Mouse (Mus musculus): ENCODE measurements at regions not wholly inside any gene's neighbourhood (a gene's known extent, or its start where the extent isn't known, plus 50 kb on each side); places are given as distances from the start of the nearest gene placed in this dataset.

GRCm38 (mm10) chr4:70743425-70743824 lies 208.6 kb upstream of the Megf9 start:
- Histone ChIP-seq H3K4me1 (ENCODE audit: control insufficient read depth, low read depth, low read length) (no peaks in the 10 kb centered on the region), H3K27ac (ENCODE audit: low read length) (no peak overlapping the region), H3K27me3 (ENCODE audit: control insufficient read depth, insufficient read depth, low read depth, low read length) (no peaks in the 10 kb centered on the region), H3K9ac (ENCODE audit: low read depth, low read length) (no peak overlapping the region), H3K9me3 (replicated peaks; ENCODE audit: control insufficient read depth, low read length) (no peaks in the 10 kb centered on the region), H3K4me2 (ENCODE audit: low read depth, low read length) (no peak overlapping the region), H3K36me3 (ENCODE audit: control insufficient read depth, insufficient read depth) (no peaks in the 10 kb centered on the region), H3K4me3 (ENCODE audit: low read depth, low read length) (no peak overlapping the region)
- no peak for ATAC-seq (ENCODE audit: low read depth)
- WGBS (ENCODE audit: insufficient replicate concordance), result 48% methylated on average over 1 of the region's 1 CpGs

GRCm38 (mm10) chr4:70742002-70742401 lies 207.2 kb upstream of the Megf9 start:
- H3K27me3 ChIP-seq (ENCODE audit: control insufficient read depth, insufficient read depth, low read depth, low read length), result no peaks in the 10 kb centered on the region
- ATAC-seq (ENCODE audit: low read depth), result no peak
- H3K36me3 ChIP-seq (ENCODE audit: control insufficient read depth, insufficient read depth), result no peaks in the 10 kb centered on the region
- H3K27ac ChIP-seq (ENCODE audit: low read length), result no peak overlapping the region
- 89% methylated on average over 1 of the region's 1 CpGs for WGBS (ENCODE audit: insufficient replicate concordance)
- H3K4me1 ChIP-seq (ENCODE audit: control insufficient read depth, low read depth, low read length), result no peaks in the 10 kb centered on the region
- H3K9ac ChIP-seq (ENCODE audit: low read depth, low read length), result no peak overlapping the region
- H3K4me3 ChIP-seq (ENCODE audit: low read depth, low read length), result no peak overlapping the region
- no peaks in the 10 kb centered on the region for H3K9me3 ChIP-seq (replicated peaks; ENCODE audit: control insufficient read depth, low read length)
- H3K4me2 ChIP-seq (ENCODE audit: low read depth, low read length), result no peak overlapping the region

GRCm38 (mm10) chr4:70741121-70741520 lies 206.3 kb upstream of the Megf9 start:
- H3K27ac ChIP-seq (ENCODE audit: low read length), result no peak overlapping the region
- H3K36me3 ChIP-seq (ENCODE audit: control insufficient read depth, insufficient read depth), result no peaks in the 10 kb centered on the region
- no peak for ATAC-seq (ENCODE audit: low read depth)
- no peaks in the 10 kb centered on the region for H3K4me1 ChIP-seq (ENCODE audit: control insufficient read depth, low read depth, low read length)
- H3K9me3 ChIP-seq (replicated peaks; ENCODE audit: control insufficient read depth, low read length), result no peaks in the 10 kb centered on the region
- no peak overlapping the region for H3K9ac ChIP-seq (ENCODE audit: low read depth, low read length)
- H3K27me3 ChIP-seq (ENCODE audit: control insufficient read depth, insufficient read depth, low read depth, low read length), result no peaks in the 10 kb centered on the region
- WGBS (ENCODE audit: insufficient replicate concordance), result 32% methylated on average over 4 of the region's 4 CpGs
- no peak overlapping the region for H3K4me2 ChIP-seq (ENCODE audit: low read depth, low read length)
- no peak overlapping the region for H3K4me3 ChIP-seq (ENCODE audit: low read depth, low read length)

- no peak for ATAC-seq (ENCODE audit: low read depth)
- Histone ChIP-seq H3K4me2 (ENCODE audit: low read depth, low read length) (no peak overlapping the region), H3K27me3 (ENCODE audit: control insufficient read depth, insufficient read depth, low read depth, low read length) (no peaks in the 10 kb centered on the region), H3K4me3 (ENCODE audit: low read depth, low read length) (no peak overlapping the region), H3K27ac (ENCODE audit: low read length) (no peak overlapping the region), H3K36me3 (ENCODE audit: control insufficient read depth, insufficient read depth) (no peaks in the 10 kb centered on the region), H3K9me3 (replicated peaks; ENCODE audit: control insufficient read depth, low read length) (no peaks in the 10 kb centered on the region), H3K4me1 (ENCODE audit: control insufficient read depth, low read depth, low read length) (no peaks in the 10 kb centered on the region), H3K9ac (ENCODE audit: low read depth, low read length) (no peak overlapping the region)
- 43% methylated on average over 2 of the region's 2 CpGs for WGBS (ENCODE audit: insufficient replicate concordance)
Measured at GRCm38 (mm10) chr4:70709126-70709689, 174.4 kb upstream of the Megf9 start.

GRCm38 (mm10) chr4:70705128-70705752 lies 170.4 kb upstream of the Megf9 start:
- Histone ChIP-seq H3K27me3 (ENCODE audit: control insufficient read depth, insufficient read depth, low read depth, low read length) (no peaks in the 10 kb centered on the region), H3K9me3 (replicated peaks; ENCODE audit: control insufficient read depth, low read length) (no peaks in the 10 kb centered on the region), H3K27ac (ENCODE audit: low read length) (no peak overlapping the region), H3K36me3 (ENCODE audit: control insufficient read depth, insufficient read depth) (no peaks in the 10 kb centered on the region), H3K4me1 (ENCODE audit: control insufficient read depth, low read depth, low read length) (no peaks in the 10 kb centered on the region), H3K4me3 (ENCODE audit: low read depth, low read length) (no peak overlapping the region), H3K4me2 (ENCODE audit: low read depth, low read length) (no peak overlapping the region), H3K9ac (ENCODE audit: low read depth, low read length) (no peak overlapping the region)
- 37% methylated on average over 3 of the region's 3 CpGs for WGBS (ENCODE audit: insufficient replicate concordance)
- no peak for ATAC-seq (ENCODE audit: low read depth)

GRCm38 (mm10) chr4:70700894-70701293 lies 166.1 kb upstream of the Megf9 start:
- Histone ChIP-seq H3K9me3 (replicated peaks; ENCODE audit: control insufficient read depth, low read length) (no peaks in the 10 kb centered on the region), H3K4me1 (ENCODE audit: control insufficient read depth, low read depth, low read length) (no peaks in the 10 kb centered on the region), H3K4me3 (ENCODE audit: low read depth, low read length) (no peak overlapping the region), H3K9ac (ENCODE audit: low read depth, low read length) (no peak overlapping the region), H3K4me2 (ENCODE audit: low read depth, low read length) (no peak overlapping the region), H3K27ac (ENCODE audit: low read length) (no peak overlapping the region), H3K27me3 (ENCODE audit: control insufficient read depth, insufficient read depth, low read depth, low read length) (no peaks in the 10 kb centered on the region), H3K36me3 (ENCODE audit: control insufficient read depth, insufficient read depth) (no peaks in the 10 kb centered on the region)
- WGBS (ENCODE audit: insufficient replicate concordance), result 71% methylated on average over 1 of the region's 1 CpGs
- ATAC-seq (ENCODE audit: low read depth), result no peak

GRCm38 (mm10) chr4:70664181-70664580 lies 129.4 kb upstream of the Megf9 start:
- H3K36me3 ChIP-seq (ENCODE audit: control insufficient read depth, insufficient read depth), result no peaks in the 10 kb centered on the region
- H3K4me3 ChIP-seq (ENCODE audit: low read depth, low read length), result no peak overlapping the region
- 53% methylated on average over 1 of the region's 1 CpGs for WGBS (ENCODE audit: insufficient replicate concordance)
- H3K4me1 ChIP-seq (ENCODE audit: control insufficient read depth, low read depth, low read length), result no peaks in the 10 kb centered on the region
- no peak for ATAC-seq (ENCODE audit: low read depth)
- no peaks in the 10 kb centered on the region for H3K9me3 ChIP-seq (replicated peaks; ENCODE audit: control insufficient read depth, low read length)
- no peak overlapping the region for H3K4me2 ChIP-seq (ENCODE audit: low read depth, low read length)
- no peak overlapping the region for H3K9ac ChIP-seq (ENCODE audit: low read depth, low read length)
- H3K27ac ChIP-seq (ENCODE audit: low read length), result no peak overlapping the region
- H3K27me3 ChIP-seq (ENCODE audit: control insufficient read depth, insufficient read depth, low read depth, low read length), result no peaks in the 10 kb centered on the region

- H3K27me3 ChIP-seq (ENCODE audit: control insufficient read depth, insufficient read depth, low read depth, low read length), result no peaks in the 10 kb centered on the region
- WGBS (ENCODE audit: insufficient replicate concordance), result 31% methylated on average over 2 of the region's 2 CpGs
- H3K4me3 ChIP-seq (ENCODE audit: low read depth, low read length), result no peak overlapping the region
- H3K4me1 ChIP-seq (ENCODE audit: control insufficient read depth, low read depth, low read length), result no peaks in the 10 kb centered on the region
- ATAC-seq (ENCODE audit: low read depth), result no peak
- no peak overlapping the region for H3K9ac ChIP-seq (ENCODE audit: low read depth, low read length)
- H3K27ac ChIP-seq (ENCODE audit: low read length), result no peak overlapping the region
- no peaks in the 10 kb centered on the region for H3K9me3 ChIP-seq (replicated peaks; ENCODE audit: control insufficient read depth, low read length)
- H3K36me3 ChIP-seq (ENCODE audit: control insufficient read depth, insufficient read depth), result no peaks in the 10 kb centered on the region
- H3K4me2 ChIP-seq (ENCODE audit: low read depth, low read length), result no peak overlapping the region
Measured at GRCm38 (mm10) chr4:70621431-70621837, 86.6 kb upstream of the Megf9 start.

- no peak for ATAC-seq (ENCODE audit: low read depth)
- no peaks in the 10 kb centered on the region for H3K9me3 ChIP-seq (replicated peaks; ENCODE audit: control insufficient read depth, low read length)
- no peaks in the 10 kb centered on the region for H3K36me3 ChIP-seq (ENCODE audit: control insufficient read depth, insufficient read depth)
- no peaks in the 10 kb centered on the region for H3K4me1 ChIP-seq (ENCODE audit: control insufficient read depth, low read depth, low read length)
- no peak overlapping the region for H3K27ac ChIP-seq (ENCODE audit: low read length)
- H3K9ac ChIP-seq (ENCODE audit: low read depth, low read length), result no peak overlapping the region
- WGBS (ENCODE audit: insufficient replicate concordance), result 70% methylated on average over 8 of the region's 8 CpGs
- no peak overlapping the region for H3K4me3 ChIP-seq (ENCODE audit: low read depth, low read length)
- H3K27me3 ChIP-seq (ENCODE audit: control insufficient read depth, insufficient read depth, low read depth, low read length), result no peaks in the 10 kb centered on the region
- H3K4me2 ChIP-seq (ENCODE audit: low read depth, low read length), result no peak overlapping the region
Measured at GRCm38 (mm10) chr4:70619636-70620287, 85.0 kb upstream of the Megf9 start.
